ENCODE assay signal across 10 mouse cellular contexts in genomic region chr3:120472687-120473644, GRCm38 (mm10).
DNase-seq lines count a peak whose midpoint lies in the region; ATAC-seq and TF ChIP-seq lines count a peak whose summit lies in the region.
"Had no signal": no experiment of that assay in that cellular context is flagged by ENCODE, and none has a peak within 500 bp of the region (broad histone marks: within the 10 kb centered on the region; RNA-seq: fewer than 3 reads in every experiment).

No protein-coding gene starts in this region.

- H3K9ac ChIP-seq in kidney, embryonic 15.5 days = no peak overlapping the region
- H3K9ac ChIP-seq: liver, embryonic 13.5 days had no signal

- TF ChIP-seq POLR2A in kidney, adult 2 months (IDR thresholded peaks at IDR 0.05; ENCODE audit: low read depth, low read length) = no peak

- no peaks in the 10 kb centered on the region for H3K9me3 ChIP-seq in kidney, embryonic 15.5 days (replicated peaks)
- H3K9me3 ChIP-seq: liver, embryonic 13.5 days had no signal

- H3K4me2 ChIP-seq in kidney, embryonic 15.5 days = no peak overlapping the region
- H3K4me2 ChIP-seq: liver, embryonic 13.5 days had no signal

- no peaks in the 10 kb centered on the region for H3K36me3 ChIP-seq in kidney, embryonic 15.5 days
- H3K36me3 ChIP-seq in kidney, adult 2 months (ENCODE audit: control insufficient read depth, insufficient read depth, low read length) = no peaks in the 10 kb centered on the region
- H3K36me3 ChIP-seq: liver, embryonic 13.5 days had no signal

- no peaks in the 10 kb centered on the region for H3K4me1 ChIP-seq in kidney, embryonic 15.5 days
- H3K4me1 ChIP-seq in kidney, adult 2 months (ENCODE audit: control insufficient read depth, insufficient read depth, low read length) = no peaks in the 10 kb centered on the region
- H3K4me1 ChIP-seq: liver, embryonic 13.5 days had no signal

- H3K4me3 ChIP-seq in kidney, embryonic 15.5 days (replicated peaks) = no peak overlapping the region
- H3K4me3 ChIP-seq in kidney, adult 2 months (ENCODE audit: insufficient read depth, low read depth, low read length) = no peak overlapping the region
- H3K4me3 ChIP-seq: liver, embryonic 13.5 days had no signal

- 66% methylated on average over 13 of the region's 13 CpGs for WGBS in kidney, embryonic 15.5 days
- WGBS in kidney, adult 2 months = 69% methylated on average over 13 of the region's 13 CpGs

- no peaks in the 10 kb centered on the region for H3K27me3 ChIP-seq in kidney, embryonic 15.5 days
- no peaks in the 10 kb centered on the region; the same call in 1 of the 2 replicates for H3K27me3 ChIP-seq in kidney, adult 2 months (replicated peaks; ENCODE audit: control insufficient read depth, insufficient read depth, low read length)
- H3K27me3 ChIP-seq: liver, embryonic 13.5 days; Patski had no signal

- no peak for DNase-seq in kidney, adult 2 months
- DNase-seq in adrenal gland, adult 8-10 months = peak; percentile 16
- DNase-seq in brain, embryonic 18.5 days (ENCODE audit: low read depth, low spot score) = peak; percentile 14
- DNase-seq in lung, postnatal 10 days = peak; percentile 6
- DNase-seq in right cerebral cortex, postnatal 36 days (ENCODE audit: low spot score in 2 of 2) = no peak
- no peak for DNase-seq in frontal cortex, postnatal 25 days (ENCODE audit: low spot score in 2 of 2)
- DNase-seq: liver, embryonic 13.5 days had no signal

- peak; percentile 58 for ATAC-seq in kidney, embryonic 15.5 days (replicated peaks; ENCODE audit: low FRiP score)
- no peak for ATAC-seq in activated CD4-positive, CD25-positive, alpha-beta regulatory T cell, adult 4 months
- ATAC-seq: Patski had no signal

- no peak for TF ChIP-seq CTCF in kidney, adult 2 months (conservative IDR thresholded peaks at IDR 0.05; ENCODE audit: insufficient read depth, insufficient read length, low read depth, low read length)

- H3K27ac ChIP-seq in kidney, embryonic 15.5 days = no peak overlapping the region
- no peak overlapping the region for H3K27ac ChIP-seq in kidney, adult 2 months (ENCODE audit: insufficient read depth, low read depth, low read length)
- H3K27ac ChIP-seq: liver, embryonic 13.5 days had no signal

Comparison
In these comparisons a context has a peak if more than half of its experiments do, and no peak if none do; other contexts are left out.
1. DNase-seq: peak in adrenal gland, adult 8-10 months (single experiment), brain, embryonic 18.5 days (single experiment) and lung, postnatal 10 days (single experiment); none in kidney, adult 2 months (single experiment), right cerebral cortex, postnatal 36 days (0 of 2) and frontal cortex, postnatal 25 days (0 of 2).